Mouse (Mus musculus): ENCODE measurements around the gene 4930572O03Rik. TPM values are rescaled to one million over a fixed set of nuclear protein-coding genes. Genes with fewer than 3 reads are reported as not detected.
A peak's percentile ranks its signal among the peaks of the same experiment; 100 is the strongest.
"Not testable (repeated sequence)": the region's sequence is repeated elsewhere in the genome, so short reads cannot be mapped to it uniquely, and the experiment has no call there.

Gene 4930572O03Rik
- polyA plus RNA-seq, 1 experiment from 2014 or later, result not detected

DNA sequence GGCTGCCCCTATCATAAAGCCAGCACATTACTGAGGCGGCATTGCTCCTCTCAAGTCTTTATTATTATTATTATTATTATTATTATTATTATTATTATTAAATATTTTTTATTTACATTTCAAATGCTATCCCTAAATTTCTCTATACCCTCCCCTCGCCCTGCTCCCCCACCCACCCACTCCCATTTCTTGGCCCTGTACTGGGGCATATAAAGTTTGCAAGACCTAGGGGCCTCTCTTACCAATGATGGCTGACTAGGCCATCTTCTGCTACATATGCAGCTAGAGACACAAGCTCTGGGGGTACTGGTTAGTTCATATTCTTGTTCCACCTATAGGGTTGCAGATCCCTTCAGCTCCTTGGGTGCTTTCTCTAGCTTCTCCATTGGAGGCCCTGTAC, 17.1 kb upstream of the 4930572O03Rik start:
- not testable (repeated sequence) for H3K4me1 ChIP-seq, H3K4me3 ChIP-seq
- 80% methylated on average over 2 of the region's 2 CpGs for WGBS

GRCm38 (mm10) chr5:15670789-15671188, 13.9 kb upstream of the 4930572O03Rik start:
- not testable (repeated sequence) for H3K36me3 ChIP-seq; H3K9me3 ChIP-seq (replicated peaks); H3K4me1 ChIP-seq; H3K27me3 ChIP-seq (ENCODE audit: low read depth, poor library complexity, severe bottlenecking); H3K4me3 ChIP-seq; H3K27ac ChIP-seq
- peak; percentile 26 for DNase-seq (ENCODE audit: low spot score)
- WGBS, result 90% methylated on average over 14 of the region's 18 CpGs

More for the DNA sequence above, 17.1 kb upstream of the 4930572O03Rik start:
- DNase-seq (ENCODE audit: low spot score); H3K9me3 ChIP-seq (replicated peaks); H3K27me3 ChIP-seq (ENCODE audit: low read depth, poor library complexity, severe bottlenecking); H3K36me3 ChIP-seq; H3K27ac ChIP-seq: not testable (repeated sequence)

DNA sequence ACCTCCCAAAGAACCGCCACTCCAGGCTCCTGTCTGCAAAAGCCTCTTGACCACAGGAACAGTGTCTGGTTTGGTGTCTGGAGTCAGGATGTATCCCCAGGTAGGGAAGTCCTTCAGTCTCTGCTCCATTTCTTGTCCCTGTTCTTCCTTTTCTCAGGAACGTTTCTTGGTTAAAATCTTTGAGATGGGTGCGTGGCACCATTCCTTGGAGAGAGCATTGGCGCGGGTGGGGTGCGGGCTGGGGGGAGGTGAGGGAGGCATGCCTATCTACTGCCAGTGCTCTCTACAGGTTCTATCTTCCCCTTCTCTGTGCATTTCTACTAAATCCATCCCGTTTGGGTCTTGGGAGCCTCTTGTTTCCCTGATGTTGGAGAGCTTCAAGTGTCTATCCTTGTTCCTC, 7.0 kb upstream of the 4930572O03Rik start:
- H3K27ac ChIP-seq; H3K27me3 ChIP-seq (ENCODE audit: low read depth, poor library complexity, severe bottlenecking); H3K36me3 ChIP-seq; H3K4me1 ChIP-seq; H3K4me3 ChIP-seq; H3K9me3 ChIP-seq (replicated peaks): not testable (repeated sequence)
- DNase-seq (ENCODE audit: low spot score), result peak; percentile 29
- WGBS, result 72% methylated on average over 7 of the region's 7 CpGs

GRCm38 (mm10) chr5:15652334-15652733, 4.5 kb downstream of the 4930572O03Rik start:
- not testable (repeated sequence) for H3K9me3 ChIP-seq (replicated peaks); H3K27ac ChIP-seq; H3K4me3 ChIP-seq; DNase-seq (ENCODE audit: low spot score); H3K36me3 ChIP-seq; H3K27me3 ChIP-seq (ENCODE audit: low read depth, poor library complexity, severe bottlenecking); H3K4me1 ChIP-seq
- 81% methylated on average over 2 of the region's 2 CpGs for WGBS

GRCm38 (mm10) chr5:15645707-15646106, 11.2 kb downstream of the 4930572O03Rik start:
- not testable (repeated sequence) for H3K27ac ChIP-seq; H3K36me3 ChIP-seq; H3K4me1 ChIP-seq; DNase-seq (ENCODE audit: low spot score); H3K4me3 ChIP-seq; H3K9me3 ChIP-seq (replicated peaks); H3K27me3 ChIP-seq (ENCODE audit: low read depth, poor library complexity, severe bottlenecking)
- WGBS, result 30% methylated on average over 6 of the region's 6 CpGs

DNA sequence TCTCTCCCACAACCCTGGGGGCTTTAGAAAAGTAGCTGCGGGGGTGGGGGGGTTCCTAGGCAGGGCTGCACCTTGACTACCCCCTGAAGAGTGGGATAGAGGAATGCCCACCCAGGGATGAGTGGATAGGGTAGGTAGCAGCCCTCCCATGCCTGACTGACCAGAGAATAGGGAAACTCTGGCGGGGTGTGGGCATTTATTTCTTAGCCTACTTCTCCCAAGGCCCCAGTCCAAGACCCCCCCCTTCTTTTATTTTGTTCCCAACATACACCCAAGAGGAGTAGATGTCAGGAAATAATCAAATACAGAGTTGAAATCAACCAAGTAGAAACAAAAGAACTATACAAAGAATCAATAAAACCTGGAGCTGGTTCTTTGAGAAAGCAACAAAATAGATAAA, 19.2 kb downstream of the 4930572O03Rik start:
- H3K27ac ChIP-seq; H3K4me3 ChIP-seq; H3K36me3 ChIP-seq; H3K27me3 ChIP-seq (ENCODE audit: low read depth, poor library complexity, severe bottlenecking); H3K4me1 ChIP-seq; DNase-seq (ENCODE audit: low spot score): not testable (repeated sequence)
- WGBS, result 69% methylated on average over 2 of the region's 2 CpGs
- peaks cover 11% of the 10 kb centered on the region for H3K9me3 ChIP-seq (replicated peaks)

GRCm38 (mm10) chr5:15630068-15630467, 26.8 kb downstream of the 4930572O03Rik start:
- not testable (repeated sequence) for H3K27ac ChIP-seq; H3K36me3 ChIP-seq; DNase-seq (ENCODE audit: low spot score); H3K4me1 ChIP-seq; H3K4me3 ChIP-seq; H3K9me3 ChIP-seq (replicated peaks); H3K27me3 ChIP-seq (ENCODE audit: low read depth, poor library complexity, severe bottlenecking)
- 31% methylated on average over 5 of the region's 5 CpGs for WGBS

- WGBS, result 42% methylated on average over 1 of the region's 1 CpGs
- H3K4me3 ChIP-seq; H3K27ac ChIP-seq; DNase-seq (ENCODE audit: low spot score); H3K9me3 ChIP-seq (replicated peaks); H3K36me3 ChIP-seq; H3K27me3 ChIP-seq (ENCODE audit: low read depth, poor library complexity, severe bottlenecking); H3K4me1 ChIP-seq: not testable (repeated sequence)
Measured at GRCm38 (mm10) chr5:15628136-15628535, 28.7 kb downstream of the 4930572O03Rik start.

- H3K27ac ChIP-seq; H3K36me3 ChIP-seq; H3K27me3 ChIP-seq (ENCODE audit: low read depth, poor library complexity, severe bottlenecking); H3K9me3 ChIP-seq (replicated peaks); H3K4me3 ChIP-seq; DNase-seq (ENCODE audit: low spot score); H3K4me1 ChIP-seq: not testable (repeated sequence)
- 71% methylated on average over 1 of the region's 1 CpGs for WGBS
Measured at GRCm38 (mm10) chr5:15618764-15619163, 38.1 kb downstream of the 4930572O03Rik start, which contains the start of gene Speer4d. Gene Speer4d (plus strand): TSS chr5:15619064.

- not testable (repeated sequence) for H3K36me3 ChIP-seq; H3K9me3 ChIP-seq (replicated peaks); H3K4me1 ChIP-seq; H3K27me3 ChIP-seq (ENCODE audit: low read depth, poor library complexity, severe bottlenecking); DNase-seq (ENCODE audit: low spot score); H3K4me3 ChIP-seq; H3K27ac ChIP-seq
- WGBS, result 84% methylated on average over 3 of the region's 3 CpGs
Measured at GRCm38 (mm10) chr5:15616195-15616594, 40.7 kb downstream of the 4930572O03Rik start.

DNA sequence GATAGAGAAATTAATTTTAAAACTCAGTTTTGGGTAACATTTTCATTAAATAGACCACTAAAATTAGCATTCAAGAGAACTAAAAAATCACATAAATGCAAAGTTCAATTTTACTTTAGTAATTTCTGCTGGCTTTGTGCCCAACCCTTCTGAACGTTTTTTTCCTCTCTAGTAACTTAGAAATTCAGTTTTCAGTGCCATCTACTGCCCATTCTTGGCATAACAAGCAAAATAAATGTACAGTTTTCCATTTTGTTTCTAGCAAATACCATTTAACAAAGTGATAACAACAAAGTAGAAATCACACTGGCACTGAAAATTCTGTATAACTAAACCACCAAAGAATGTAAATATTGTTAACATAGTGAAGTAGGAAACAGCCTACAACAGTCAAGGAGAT, 46.2 kb downstream of the 4930572O03Rik start:
- not testable (repeated sequence) for H3K4me1 ChIP-seq; H3K27ac ChIP-seq; H3K36me3 ChIP-seq; H3K9me3 ChIP-seq (replicated peaks); H3K4me3 ChIP-seq; H3K27me3 ChIP-seq (ENCODE audit: low read depth, poor library complexity, severe bottlenecking); DNase-seq (ENCODE audit: low spot score)
- 11% methylated on average over 1 of the region's 1 CpGs for WGBS

- not testable (repeated sequence) for DNase-seq (ENCODE audit: low spot score); H3K9me3 ChIP-seq (replicated peaks); H3K36me3 ChIP-seq; H3K4me3 ChIP-seq; H3K4me1 ChIP-seq; H3K27me3 ChIP-seq (ENCODE audit: low read depth, poor library complexity, severe bottlenecking); H3K27ac ChIP-seq
- WGBS, result 68% methylated on average over 6 of the region's 6 CpGs
Measured at GRCm38 (mm10) chr5:15606677-15607076, 50.2 kb downstream of the 4930572O03Rik start.

DNA sequence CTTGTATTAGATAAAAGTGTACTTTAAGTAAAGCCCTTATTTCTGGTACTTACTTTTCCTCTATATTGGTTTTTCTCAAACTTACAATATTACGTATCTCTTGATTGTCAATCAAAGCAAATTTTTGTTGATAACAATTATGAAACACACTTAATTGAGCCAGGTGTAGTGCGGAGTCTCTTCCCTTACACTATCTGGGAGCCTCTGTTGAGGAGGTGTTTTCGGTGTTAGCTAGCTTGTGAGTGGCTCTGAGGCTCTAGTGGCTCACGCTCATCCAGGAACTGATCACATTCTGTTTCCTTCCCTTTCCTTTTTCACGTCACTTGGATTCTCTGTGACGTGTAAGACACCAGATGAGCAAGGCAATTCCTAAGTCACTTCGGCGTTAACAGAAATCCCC, 53.3 kb downstream of the 4930572O03Rik start:
- not testable (repeated sequence) for H3K4me3 ChIP-seq; H3K27me3 ChIP-seq (ENCODE audit: low read depth, poor library complexity, severe bottlenecking); H3K27ac ChIP-seq; H3K36me3 ChIP-seq; H3K4me1 ChIP-seq; DNase-seq (ENCODE audit: low spot score)
- H3K9me3 ChIP-seq (replicated peaks), result peaks cover 13% of the 10 kb centered on the region
- 77% methylated on average over 8 of the region's 8 CpGs for WGBS

- not testable (repeated sequence) for H3K27me3 ChIP-seq (ENCODE audit: low read depth, poor library complexity, severe bottlenecking); H3K27ac ChIP-seq; H3K4me3 ChIP-seq; H3K36me3 ChIP-seq; DNase-seq (ENCODE audit: low spot score); H3K4me1 ChIP-seq
- 73% methylated on average over 2 of the region's 2 CpGs for WGBS
- peaks cover 13% of the 10 kb centered on the region for H3K9me3 ChIP-seq (replicated peaks)
Measured at GRCm38 (mm10) chr5:15603008-15603407, 53.9 kb downstream of the 4930572O03Rik start.
